Mouse (Mus musculus): ENCODE data around the gene Hist1h3e.

Gene Hist1h3e

GRCm38 (mm10) chr13:23585029-23585441, 22.9 kb upstream of the Hist1h3e start:
- in situ Hi-C loops (cut with MboI; ENCODE audit: unreplicated experiment in 2 of 2), result loop anchor here (5.0 to 25.0 kb wide), 5 partner anchors 37 to 1798 kb away; partner anchors contain the start of genes Hist1h1b (in 1 of the 2), Hist1h1e (in 1 of the 2), Hist1h2af (in 1 of the 2) and Hist1h2an (in 1 of the 2)

DNA sequence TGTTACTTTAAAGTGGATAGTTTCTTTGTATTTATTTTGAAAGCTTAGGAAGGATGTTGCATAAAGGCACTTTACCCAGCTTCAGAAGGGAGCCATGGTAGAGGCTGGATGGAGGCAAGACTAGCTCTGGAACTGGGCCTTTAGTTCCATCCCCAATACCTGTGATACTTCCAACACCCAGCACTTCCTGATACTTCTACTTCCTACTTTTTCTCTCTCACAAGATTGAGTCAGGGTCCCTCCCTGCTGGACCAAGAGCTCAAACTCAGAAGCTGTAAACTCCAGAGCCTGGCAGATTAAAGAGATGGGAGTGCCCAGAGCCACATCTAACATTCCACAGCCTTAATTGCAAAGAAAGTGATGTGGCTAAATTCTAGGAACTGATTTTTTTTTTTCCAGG, 22.2 kb upstream of the Hist1h3e start:
- in situ Hi-C loops (cut with MboI; ENCODE audit: unreplicated experiment in 2 of 2), result loop anchor here (25.0 kb wide), 2 partner anchors 328 to 1797 kb away; partner anchors contain the start of genes Hist1h1b (in 1 of the 2), Hist1h2an (in 1 of the 2), Hist1h2bp (in 1 of the 2) and Hist1h3i (in 1 of the 2)

DNA sequence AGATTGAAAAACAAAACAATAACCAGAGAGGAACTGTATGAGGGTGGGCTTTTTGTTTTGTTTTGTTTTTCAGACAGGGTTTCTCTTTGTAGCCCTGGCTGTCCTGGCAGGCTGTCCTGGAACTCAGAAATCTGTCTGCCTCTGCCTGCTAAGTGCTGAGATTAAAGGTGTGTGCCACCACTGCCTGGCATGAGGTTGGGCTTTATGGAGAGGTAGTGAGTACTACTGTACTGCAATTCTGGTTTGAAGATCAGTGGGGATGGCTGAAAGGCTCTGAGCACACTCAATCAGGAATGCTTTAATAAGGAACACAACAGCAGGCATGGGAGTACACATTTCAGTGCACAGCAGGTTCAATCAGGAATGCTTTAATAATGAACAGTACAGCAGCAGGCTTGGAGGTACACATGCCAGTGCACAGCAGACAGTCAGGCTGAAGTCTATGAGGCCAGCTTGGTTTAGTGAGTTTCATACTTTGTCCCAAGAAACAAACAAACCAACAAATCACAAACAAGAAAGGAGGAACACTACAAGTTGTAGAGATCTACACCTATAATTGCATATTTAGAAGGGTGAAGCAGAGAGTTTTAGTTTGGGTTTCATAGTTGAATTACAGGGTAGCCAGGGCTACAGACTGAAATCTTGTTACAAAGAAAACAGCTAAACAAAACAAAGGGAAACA, 21.4 kb upstream of the Hist1h3e start:
- in situ Hi-C loops (cut with MboI; ENCODE audit: unreplicated experiment in 2 of 2), result loop anchor here (25.0 kb wide), 2 partner anchors 329 to 1796 kb away; partner anchors contain the start of genes Hist1h1b (in 1 of the 2), Hist1h2an (in 1 of the 2), Hist1h2bp (in 1 of the 2) and Hist1h3i (in 1 of the 2)

GRCm38 (mm10) chr13:23582219-23583056, 20.3 kb upstream of the Hist1h3e start:
- in situ Hi-C loops (cut with MboI; ENCODE audit: unreplicated experiment in 2 of 2), result loop anchor here (25.0 kb wide), 2 partner anchors 330 to 1795 kb away; partner anchors contain the start of genes Hist1h1b (in 1 of the 2), Hist1h2an (in 1 of the 2), Hist1h2bp (in 1 of the 2) and Hist1h3i (in 1 of the 2)

- in situ Hi-C loops (cut with MboI; ENCODE audit: unreplicated experiment in 2 of 2), result loop anchor here (25.0 kb wide), 2 partner anchors 331 to 1794 kb away; partner anchors contain the start of genes Hist1h1b (in 1 of the 2), Hist1h2an (in 1 of the 2), Hist1h2bp (in 1 of the 2) and Hist1h3i (in 1 of the 2)
These were observed 19.4 kb upstream of the Hist1h3e start, which contains the start of gene Hist1h4d for GRCm38 (mm10) chr13:23581408-23582218. Gene Hist1h4d (plus strand): TSS chr13:23581598.

DNA sequence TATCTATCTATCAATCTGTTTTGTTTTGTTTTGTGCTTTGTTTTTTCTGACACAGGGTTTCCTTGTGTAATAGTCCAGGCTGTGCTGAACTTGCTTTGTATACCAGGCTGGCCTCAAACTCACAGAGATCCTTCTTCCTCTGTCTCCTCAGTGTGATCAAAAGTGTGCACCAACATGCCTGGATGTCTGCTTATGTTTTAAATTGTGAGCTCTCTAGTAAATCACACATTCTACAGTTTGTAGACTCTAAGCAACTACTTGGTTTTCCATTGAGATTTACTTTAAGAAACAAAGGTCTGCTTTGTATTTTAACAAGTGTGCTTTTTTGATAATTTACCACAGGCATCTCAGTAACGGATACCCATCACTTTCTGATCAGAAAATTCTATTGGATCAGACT, 15.7 kb upstream of the Hist1h3e start:
- in situ Hi-C loops (cut with MboI; ENCODE audit: unreplicated experiment in 2 of 2), result loop anchor here (25.0 kb wide), 2 partner anchors 334 to 1791 kb away; partner anchors contain the start of genes Hist1h1b (in 1 of the 2), Hist1h2an (in 1 of the 2), Hist1h2bp (in 1 of the 2) and Hist1h3i (in 1 of the 2)

GRCm38 (mm10) chr13:23576906-23577639, 14.9 kb upstream of the Hist1h3e start:
- in situ Hi-C loops (cut with MboI; ENCODE audit: unreplicated experiment in 2 of 2), result loop anchor here (25.0 kb wide), 2 partner anchors 335 to 1790 kb away; partner anchors contain the start of genes Hist1h1b (in 1 of the 2), Hist1h2an (in 1 of the 2), Hist1h2bp (in 1 of the 2) and Hist1h3i (in 1 of the 2)

DNA sequence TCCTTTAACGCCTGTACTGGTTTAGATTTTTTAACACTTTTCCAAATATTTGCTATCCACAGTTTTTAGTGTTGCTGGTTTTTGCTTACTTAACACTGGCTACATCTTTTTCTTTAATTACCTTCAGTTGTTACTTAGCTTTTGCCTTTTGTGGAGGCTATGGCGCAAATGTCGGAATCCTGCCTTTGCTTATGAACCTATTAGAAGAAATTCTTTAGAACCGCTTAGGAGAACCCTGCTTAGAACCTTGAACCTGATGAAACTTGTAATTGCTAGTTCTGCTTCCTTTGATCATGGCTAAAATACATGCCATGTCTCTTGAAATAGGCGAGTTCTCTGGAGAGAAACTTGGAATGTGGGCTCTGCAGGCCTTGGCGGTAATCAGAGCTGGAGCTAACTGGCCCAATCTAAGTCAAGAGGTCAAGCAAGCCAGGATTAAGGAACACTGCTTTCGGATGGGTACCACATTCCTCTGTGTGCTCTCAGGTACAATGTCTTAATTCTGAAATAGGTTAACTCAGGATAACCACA, 14.2 kb upstream of the Hist1h3e start:
- in situ Hi-C loops (cut with MboI; ENCODE audit: unreplicated experiment in 2 of 2), result loop anchor here (25.0 kb wide), 2 partner anchors 336 to 1789 kb away; partner anchors contain the start of genes Hist1h1b (in 1 of the 2), Hist1h2an (in 1 of the 2), Hist1h2bp (in 1 of the 2) and Hist1h3i (in 1 of the 2)

DNA sequence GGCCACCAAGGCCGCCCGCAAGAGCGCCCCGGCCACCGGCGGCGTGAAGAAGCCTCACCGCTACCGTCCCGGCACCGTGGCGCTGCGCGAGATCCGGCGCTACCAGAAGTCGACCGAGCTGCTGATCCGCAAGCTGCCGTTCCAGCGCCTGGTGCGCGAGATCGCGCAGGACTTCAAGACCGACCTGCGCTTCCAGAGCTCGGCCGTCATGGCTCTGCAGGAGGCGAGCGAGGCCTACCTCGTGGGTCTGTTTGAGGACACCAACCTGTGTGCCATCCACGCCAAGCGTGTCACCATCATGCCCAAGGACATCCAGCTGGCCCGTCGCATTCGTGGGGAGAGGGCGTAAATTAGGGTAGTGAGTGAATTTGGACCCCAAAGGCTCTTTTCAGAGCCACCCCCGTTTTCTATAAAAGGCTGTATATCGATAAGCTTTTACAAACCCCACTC, 13.7 kb upstream of the Hist1h3e start:
- in situ Hi-C loops (cut with MboI; ENCODE audit: unreplicated experiment in 2 of 2), result loop anchor here (25.0 kb wide), 2 partner anchors 336 to 1789 kb away; partner anchors contain the start of genes Hist1h1b (in 1 of the 2), Hist1h2an (in 1 of the 2), Hist1h2bp (in 1 of the 2) and Hist1h3i (in 1 of the 2)

DNA sequence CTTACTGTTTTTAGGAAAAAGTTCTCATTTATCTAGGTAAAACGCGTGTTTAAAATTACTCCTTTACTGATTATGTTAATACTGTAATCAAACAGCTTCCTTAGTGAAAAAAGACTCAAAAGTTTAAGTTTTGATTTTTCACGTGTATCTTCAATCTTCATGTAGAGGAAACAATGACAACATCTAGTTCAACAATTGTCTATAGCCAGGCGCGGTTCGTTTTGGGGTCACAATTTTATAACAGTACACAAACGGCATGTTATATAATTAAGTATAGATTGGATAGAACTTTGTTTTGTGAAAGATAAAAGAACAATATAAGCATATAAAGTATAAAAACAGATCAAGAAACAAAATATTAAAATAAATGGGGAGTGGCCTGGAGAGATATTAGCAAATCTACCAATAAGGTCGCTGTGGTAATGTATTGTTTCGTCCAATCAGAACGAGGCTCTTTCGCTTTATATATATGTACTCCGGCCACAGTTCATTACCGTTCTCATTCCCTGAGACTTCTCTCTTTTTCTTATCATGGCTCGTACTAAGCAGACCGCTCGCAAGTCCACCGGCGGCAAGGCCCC, 13.2 kb upstream of the Hist1h3e start, which contains the start of gene Hist1h3d:
Hist1h3d (plus strand) TSS at position 493 of the 581 bp plus-strand sequence.
- in situ Hi-C loops (cut with MboI; ENCODE audit: unreplicated experiment in 2 of 2), result loop anchor here (25.0 kb wide), 2 partner anchors 337 to 1788 kb away; partner anchors contain the start of genes Hist1h1b (in 1 of the 2), Hist1h2an (in 1 of the 2), Hist1h2bp (in 1 of the 2) and Hist1h3i (in 1 of the 2)

DNA sequence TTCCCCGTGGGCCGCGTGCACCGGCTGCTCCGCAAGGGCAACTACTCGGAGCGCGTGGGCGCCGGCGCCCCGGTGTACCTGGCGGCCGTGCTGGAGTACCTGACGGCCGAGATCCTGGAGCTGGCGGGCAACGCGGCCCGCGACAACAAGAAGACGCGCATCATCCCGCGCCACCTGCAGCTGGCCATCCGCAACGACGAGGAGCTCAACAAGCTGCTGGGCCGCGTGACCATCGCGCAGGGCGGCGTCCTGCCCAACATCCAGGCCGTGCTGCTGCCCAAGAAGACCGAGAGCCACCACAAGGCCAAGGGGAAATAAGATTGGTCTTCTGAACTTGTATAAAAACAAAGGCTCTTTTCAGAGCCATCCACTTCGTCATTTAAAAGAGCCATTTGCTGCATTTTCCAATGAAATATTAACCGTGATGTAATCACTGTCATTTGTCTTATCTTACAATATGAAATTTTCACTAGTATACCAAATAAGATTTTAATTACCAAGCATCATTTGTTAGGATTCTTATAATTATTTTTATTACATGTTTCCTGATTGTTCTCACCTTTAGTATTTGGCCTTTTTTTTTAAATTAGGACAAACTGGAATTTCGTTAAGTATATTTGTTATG, 12.5 kb upstream of the Hist1h3e start:
- in situ Hi-C loops (cut with MboI; ENCODE audit: unreplicated experiment in 2 of 2), result loop anchor here (25.0 kb wide), 3 partner anchors 338 to 1787 kb away; partner anchors contain the start of genes Hist1h1b (in 1 of the 2), Hist1h2an (in 1 of the 2), Hist1h2bp (in 1 of the 2) and Hist1h3i (in 1 of the 2)

- in situ Hi-C loops (cut with MboI; ENCODE audit: unreplicated experiment in 2 of 2), result loop anchor here in 1 of 2 experiments (25.0 kb wide), 1 partner anchor 838 kb away; no protein-coding TSS in a partner anchor
These were observed 11.8 kb upstream of the Hist1h3e start, which contains the start of the genes Hist1h2bf and Hist1h2ad for GRCm38 (mm10) chr13:23573898-23574524. Gene Hist1h2bf (minus strand): TSS chr13:23574196. Gene Hist1h2ad (plus strand): TSS chr13:23574381.

- in situ Hi-C loops (cut with MboI; ENCODE audit: unreplicated experiment in 2 of 2), result loop anchor here in 1 of 2 experiments (25.0 kb wide), 1 partner anchor 839 kb away; no protein-coding TSS in a partner anchor
These were observed 11.1 kb upstream of the Hist1h3e start for GRCm38 (mm10) chr13:23573034-23573897.

- in situ Hi-C loops (cut with MboI; ENCODE audit: unreplicated experiment in 2 of 2), result loop anchor here in 1 of 2 experiments (25.0 kb wide), 1 partner anchor 840 kb away; no protein-coding TSS in a partner anchor
These were observed 10.3 kb upstream of the Hist1h3e start for GRCm38 (mm10) chr13:23572218-23573033.
